Mouse (Mus musculus) kidney, embryonic 14.5 days (tissue): ENCODE data around the gene Mgat4e. TPM values are rescaled to one million over a fixed set of nuclear protein-coding genes. Genes with fewer than 3 reads are reported as not detected.
A peak's percentile ranks its signal among the peaks of the same experiment; 100 is the strongest.

ENCODE experiments used
- ATAC-seq: fragments of 200-750 bp; cut with Nextera tagmentation; 2 replicates; pipeline ENCODE4 v1.8.0; 2017; ENCODE audit warnings: moderate number of reproducible peaks, mild to moderate bottlenecking, moderate TSS enrichment, moderate library complexity; ENCODE audit not compliant: low FRiP score, low TSS enrichment
- H3K27ac ChIP-seq: fragments of 300-500 bp; sonication (generic); 2 replicates; pipeline ENCODE4 v1.5.1; 2014; ENCODE audit warnings: low read depth, mild to moderate bottlenecking, low read length, moderate library complexity, mixed read lengths
- H3K27me3 ChIP-seq: fragments of 300-500 bp; sonication (generic); 2 replicates; pipeline ENCODE4 v1.6.1; 2014; ENCODE audit warnings: mild to moderate bottlenecking, low read length; ENCODE audit not compliant: control insufficient read depth, insufficient read depth
- H3K36me3 ChIP-seq: fragments of 300-500 bp; sonication (generic); 2 replicates; pipeline ENCODE4 v1.6.1; 2014; ENCODE audit warnings: low read length, mixed read lengths; ENCODE audit not compliant: control insufficient read depth, insufficient read depth
- H3K4me1 ChIP-seq: fragments of 300-500 bp; sonication (generic); 2 replicates; pipeline ENCODE4 v1.6.1; 2014; ENCODE audit warnings: low read length, mixed read lengths; ENCODE audit not compliant: control insufficient read depth, insufficient read depth
- H3K4me2 ChIP-seq: fragments of 300-500 bp; sonication (generic); replicated peaks from 2 replicates; pipeline ENCODE4 v1.6.1; 2014; ENCODE audit warnings: low read depth, mild to moderate bottlenecking, low read length
- H3K4me3 ChIP-seq: fragments of 300-500 bp; sonication (generic); 2 replicates; pipeline ENCODE4 v1.5.1; 2014; ENCODE audit warnings: mild to moderate bottlenecking, low read length
- H3K9ac ChIP-seq: fragments of 300-500 bp; sonication (generic); 2 replicates; pipeline ENCODE4 v1.6.1; 2014; ENCODE audit warnings: low read depth, mild to moderate bottlenecking, low read length, moderate library complexity
- H3K9me3 ChIP-seq: fragments of 300-500 bp; sonication (generic); 2 replicates; pipeline ENCODE4 v1.6.1; 2016; ENCODE audit warnings: low read length; ENCODE audit not compliant: control insufficient read depth
- WGBS: fragments of 180-500 bp; shearing (Covaris S2); extraction: QIAGEN DNeasy Blood & Tissue Kit; methylation state at CpG from one replicate; pipeline ENCODE4 v1.1.7; 2014; 5-methylcytosine and 5-hydroxymethylcytosine counted together
- polyA plus RNA-seq: library from polyadenylated mRNA; unstranded; fragments of >200 nt; fragmentation: Nextera tagmentation; extraction: Ambion mirVana; gene quantifications from 2 replicates; pipeline ENCODE4 v1.2.1, GENCODE M21; 2014

Gene Mgat4e
- polyA plus RNA-seq, 1 experiment from 2014 or later, result not detected

GRCm38 (mm10) chr1:134493956-134494355, 55.5 kb downstream of the Mgat4e start:
- H3K9me3 ChIP-seq, result no peaks in the 10 kb centered on the region
- no peaks in the 10 kb centered on the region for H3K27me3 ChIP-seq
- 0 out of 2 replicates have a peak, but pooled peaks have one; percentile 0 for ATAC-seq
- H3K36me3 ChIP-seq, result peaks cover 18% of the 10 kb centered on the region
- H3K27ac ChIP-seq, result peak overlapping the region; percentile 92; the same call in 1 of the 2 replicates
- peaks cover 4% of the 10 kb centered on the region for H3K4me1 ChIP-seq
- peak overlapping the region; percentile 51 for H3K4me2 ChIP-seq
- H3K4me3 ChIP-seq, result peak overlapping the region; percentile 73
- 23% methylated on average over 5 of the region's 5 CpGs for WGBS
- peak overlapping the region; percentile 73 for H3K9ac ChIP-seq

DNA sequence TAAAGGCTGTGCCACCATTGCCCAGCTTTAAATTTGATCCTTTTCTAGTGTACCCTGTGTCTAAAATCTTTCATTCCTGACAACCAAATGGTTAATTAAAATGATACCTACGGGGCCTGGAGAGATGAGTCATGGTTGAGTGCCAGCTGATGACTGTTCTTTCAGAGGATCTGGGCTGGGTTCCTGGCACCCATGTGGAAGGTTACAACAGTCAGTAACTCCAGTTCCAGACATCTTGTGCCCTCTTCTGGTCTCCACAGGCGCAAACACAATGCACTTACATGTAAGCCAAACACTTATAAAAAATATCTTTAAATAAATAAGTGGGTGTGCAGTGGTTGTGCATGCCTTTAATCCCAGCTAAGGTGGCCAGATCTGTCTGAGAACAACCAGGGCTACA, 56.0 kb downstream of the Mgat4e start:
- Histone ChIP-seq H3K36me3 (peaks cover 22% of the 10 kb centered on the region), H3K27me3 (no peaks in the 10 kb centered on the region), H3K4me3 (no peak overlapping the region), H3K27ac (no peak overlapping the region), H3K9me3 (no peaks in the 10 kb centered on the region), H3K9ac (no peak overlapping the region), H3K4me1 (peaks cover 4% of the 10 kb centered on the region), H3K4me2 (no peak overlapping the region)
- 77% methylated on average over 2 of the region's 2 CpGs for WGBS
- ATAC-seq, result no peak

- no peak overlapping the region for H3K4me3 ChIP-seq
- H3K27me3 ChIP-seq, result no peaks in the 10 kb centered on the region
- H3K4me1 ChIP-seq, result peaks cover 4% of the 10 kb centered on the region
- no peak overlapping the region for H3K4me2 ChIP-seq
- no peak overlapping the region for H3K9ac ChIP-seq
- H3K36me3 ChIP-seq, result peaks cover 34% of the 10 kb centered on the region
- WGBS, result 75% methylated on average over 7 of the region's 7 CpGs
- H3K9me3 ChIP-seq, result no peaks in the 10 kb centered on the region
- H3K27ac ChIP-seq, result no peak overlapping the region
- no peak for ATAC-seq
Observed at GRCm38 (mm10) chr1:134492276-134492675, 57.2 kb downstream of the Mgat4e start.

Other genes with a start within 250 kb of the Mgat4e start
- 1.6 and 2.7 TPM in 2 replicates for gene Ppfia4, start 216.8 kb downstream of the Mgat4e start, polyA plus RNA-seq
- 57.0 and 91.3 TPM in 2 replicates for gene Tmem183a, start 187.7 kb downstream of the Mgat4e start, polyA plus RNA-seq
- not detected in 2 replicates for gene 4933406M09Rik, start 163.7 kb downstream of the Mgat4e start, polyA plus RNA-seq
- gene Cyb5r1, start 144.1 kb downstream of the Mgat4e start, polyA plus RNA-seq, result 28.4 and 36.7 TPM in 2 replicates
- 77.4 and 91.3 TPM in 2 replicates for gene Adipor1, start 134.3 kb downstream of the Mgat4e start, polyA plus RNA-seq
- 17.3 and 27.8 TPM in 2 replicates for gene Klhl12, start 94.2 kb downstream of the Mgat4e start, polyA plus RNA-seq
- 38.0 and 46.3 TPM in 2 replicates for gene Rabif, start 55.0 kb downstream of the Mgat4e start, polyA plus RNA-seq
- gene Kdm5b, start 10.5 kb upstream of the Mgat4e start, polyA plus RNA-seq, result 42.3 and 75.9 TPM in 2 replicates
- gene Syt2, start 97.0 kb upstream of the Mgat4e start, polyA plus RNA-seq, result 1.2 and 1.3 TPM in 2 replicates